Mouse (Mus musculus): ENCODE results near the gene Olfr157. TPM values are rescaled to one million over a fixed set of nuclear protein-coding genes. Genes with fewer than 3 reads are reported as not detected.

The Olfr157 gene
- total and polyA plus RNA-seq, 3 experiments, result 0.11 TPM; not detected in 2

GRCm38 (mm10) chr4:43854101-43854500 is 14.1 kb upstream of the Olfr157 start:
- no peak for TF ChIP-seq GATA2 (IDR thresholded peaks at IDR 0.05; ENCODE audit: borderline replicate concordance, low read depth, low read length)
- no peak for TF ChIP-seq POLR2AphosphoS5 (IDR thresholded peaks at IDR 0.05; ENCODE audit: insufficient replicate concordance, low read depth, low read length)
- no peak for TF ChIP-seq GATA1 (IDR thresholded peaks at IDR 0.05; ENCODE audit: borderline replicate concordance, low read length)
- no peak for TF ChIP-seq CTCF (IDR thresholded peaks at IDR 0.05; ENCODE audit: low read depth, low read length)
- TF ChIP-seq TAL1 (conservative IDR thresholded peaks at IDR 0.05; ENCODE audit: low read depth, low read length), result no peak
- ATAC-seq (ENCODE audit: extremely low read depth, insufficient number of reproducible peaks, low FRiP score, poor library complexity, severe bottlenecking) (no peak), DNase-seq (ENCODE audit: low spot score) (no peak)
- Histone ChIP-seq H3K4me1 (ENCODE audit: insufficient read depth, low read depth, low read length) (no peaks in the 10 kb centered on the region), H3K4me3 (ENCODE audit: low read depth, low read length) (no peak overlapping the region), H3K27me3 (ENCODE audit: insufficient read depth, low read length) (peaks cover 11% of the 10 kb centered on the region), H3K36me3 (replicated peaks) (no peaks in the 10 kb centered on the region), H3K9me3 (replicated peaks) (no peaks in the 10 kb centered on the region)

GRCm38 (mm10) chr4:43851265-43851664 is 11.3 kb upstream of the Olfr157 start, which contains the start of gene Olfr155:
Olfr155 (plus strand) TSS chr4:43851565.
- peaks cover 11% of the 10 kb centered on the region for H3K27me3 ChIP-seq (ENCODE audit: insufficient read depth, low read length)
- no peak within 1 kb of the TSS for H3K4me3 ChIP-seq (ENCODE audit: low read depth, low read length)
- ATAC-seq (ENCODE audit: extremely low read depth, insufficient number of reproducible peaks, low FRiP score, poor library complexity, severe bottlenecking) (no peak), DNase-seq (ENCODE audit: low spot score) (no peak)
- no peaks in the 10 kb centered on the region for H3K9me3 ChIP-seq (replicated peaks)
- no peaks in the 10 kb centered on the region for H3K36me3 ChIP-seq (replicated peaks)
- no peaks in the 10 kb centered on the region for H3K4me1 ChIP-seq (ENCODE audit: insufficient read depth, low read depth, low read length)
- TF ChIP-seq GATA1 (IDR thresholded peaks at IDR 0.05; ENCODE audit: borderline replicate concordance, low read length), result no peak
- no peak for TF ChIP-seq POLR2AphosphoS5 (IDR thresholded peaks at IDR 0.05; ENCODE audit: insufficient replicate concordance, low read depth, low read length)

GRCm38 (mm10) chr4:43838326-43838725 is 1.7 kb downstream of the Olfr157 start:
- no peaks in the 10 kb centered on the region for H3K9me3 ChIP-seq (replicated peaks)
- H3K4me3 ChIP-seq (ENCODE audit: low read depth, low read length), result no peak overlapping the region
- no peaks in the 10 kb centered on the region for H3K4me1 ChIP-seq (ENCODE audit: insufficient read depth, low read depth, low read length)
- TF ChIP-seq POLR2AphosphoS5 (IDR thresholded peaks at IDR 0.05; ENCODE audit: insufficient replicate concordance, low read depth, low read length) (no peak), CTCF (IDR thresholded peaks at IDR 0.05; ENCODE audit: low read depth, low read length) (no peak), GATA1 (IDR thresholded peaks at IDR 0.05; ENCODE audit: borderline replicate concordance, low read length) (no peak), TAL1 (conservative IDR thresholded peaks at IDR 0.05; ENCODE audit: low read depth, low read length) (no peak), GATA2 (IDR thresholded peaks at IDR 0.05; ENCODE audit: borderline replicate concordance, low read depth, low read length) (no peak)
- ATAC-seq (ENCODE audit: extremely low read depth, insufficient number of reproducible peaks, low FRiP score, poor library complexity, severe bottlenecking), result no peak
- no peak for DNase-seq (ENCODE audit: low spot score)
- peaks cover 2% of the 10 kb centered on the region for H3K27me3 ChIP-seq (ENCODE audit: insufficient read depth, low read length)
- H3K36me3 ChIP-seq (replicated peaks), result no peaks in the 10 kb centered on the region

DNA sequence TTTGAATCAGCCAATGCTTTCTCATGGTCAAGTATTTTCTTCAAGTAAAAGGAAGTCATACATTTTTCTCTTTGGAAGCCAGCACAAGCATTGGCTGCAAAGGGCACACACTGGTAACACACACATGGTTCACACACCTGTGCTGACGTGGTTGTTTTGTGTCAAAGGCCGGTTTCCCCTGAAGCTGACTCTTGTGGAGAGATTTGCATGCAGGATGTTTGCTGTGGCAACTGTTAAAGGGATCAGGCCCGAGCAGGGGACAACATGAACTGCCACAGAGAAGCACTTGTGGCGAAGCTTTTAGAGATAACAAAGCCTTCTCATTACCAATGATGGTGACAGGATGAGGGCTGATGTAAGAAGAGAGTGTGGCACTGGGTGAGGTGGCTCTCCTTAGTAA is 5.3 kb downstream of the Olfr157 start:
- Histone ChIP-seq H3K27me3 (ENCODE audit: insufficient read depth, low read length) (no peaks in the 10 kb centered on the region; the same call in none of the 2 replicates), H3K9me3 (replicated peaks) (no peaks in the 10 kb centered on the region), H3K4me1 (ENCODE audit: insufficient read depth, low read depth, low read length) (no peaks in the 10 kb centered on the region), H3K36me3 (replicated peaks) (no peaks in the 10 kb centered on the region), H3K4me3 (ENCODE audit: low read depth, low read length) (no peak overlapping the region)
- ATAC-seq (ENCODE audit: extremely low read depth, insufficient number of reproducible peaks, low FRiP score, poor library complexity, severe bottlenecking), result no peak
- TF ChIP-seq GATA1 (IDR thresholded peaks at IDR 0.05; ENCODE audit: borderline replicate concordance, low read length) (no peak), CTCF (IDR thresholded peaks at IDR 0.05; ENCODE audit: low read depth, low read length) (no peak), GATA2 (IDR thresholded peaks at IDR 0.05; ENCODE audit: borderline replicate concordance, low read depth, low read length) (no peak), POLR2AphosphoS5 (IDR thresholded peaks at IDR 0.05; ENCODE audit: insufficient replicate concordance, low read depth, low read length) (no peak)
- DNase-seq (ENCODE audit: low spot score), result no peak

GRCm38 (mm10) chr4:43833752-43834151 is 6.2 kb downstream of the Olfr157 start:
- no peaks in the 10 kb centered on the region; the same call in 1 of the 2 replicates for H3K27me3 ChIP-seq (ENCODE audit: insufficient read depth, low read length)
- TF ChIP-seq POLR2AphosphoS5 (IDR thresholded peaks at IDR 0.05; ENCODE audit: insufficient replicate concordance, low read depth, low read length) (no peak), CTCF (IDR thresholded peaks at IDR 0.05; ENCODE audit: low read depth, low read length) (no peak), TAL1 (conservative IDR thresholded peaks at IDR 0.05; ENCODE audit: low read depth, low read length) (no peak), GATA2 (IDR thresholded peaks at IDR 0.05; ENCODE audit: borderline replicate concordance, low read depth, low read length) (no peak), GATA1 (IDR thresholded peaks at IDR 0.05; ENCODE audit: borderline replicate concordance, low read length) (no peak)
- no peaks in the 10 kb centered on the region for H3K4me1 ChIP-seq (ENCODE audit: insufficient read depth, low read depth, low read length)
- ATAC-seq (ENCODE audit: extremely low read depth, insufficient number of reproducible peaks, low FRiP score, poor library complexity, severe bottlenecking), result no peak
- H3K4me3 ChIP-seq (ENCODE audit: low read depth, low read length), result no peak overlapping the region
- no peaks in the 10 kb centered on the region for H3K36me3 ChIP-seq (replicated peaks)
- no peak for DNase-seq (ENCODE audit: low spot score)
- H3K9me3 ChIP-seq (replicated peaks), result no peaks in the 10 kb centered on the region

- Histone ChIP-seq H3K4me1 (ENCODE audit: insufficient read depth, low read depth, low read length) (no peaks in the 10 kb centered on the region), H3K27me3 (ENCODE audit: insufficient read depth, low read length) (no peaks in the 10 kb centered on the region), H3K36me3 (replicated peaks) (no peaks in the 10 kb centered on the region), H3K9me3 (replicated peaks) (no peaks in the 10 kb centered on the region), H3K4me3 (ENCODE audit: low read depth, low read length) (no peak overlapping the region)
- no peak for TF ChIP-seq POLR2AphosphoS5 (IDR thresholded peaks at IDR 0.05; ENCODE audit: insufficient replicate concordance, low read depth, low read length)
- no peak for TF ChIP-seq GATA1 (IDR thresholded peaks at IDR 0.05; ENCODE audit: borderline replicate concordance, low read length)
- TF ChIP-seq GATA2 (IDR thresholded peaks at IDR 0.05; ENCODE audit: borderline replicate concordance, low read depth, low read length), result no peak
- TF ChIP-seq CTCF (IDR thresholded peaks at IDR 0.05; ENCODE audit: low read depth, low read length), result no peak
- no peak for TF ChIP-seq TAL1 (conservative IDR thresholded peaks at IDR 0.05; ENCODE audit: low read depth, low read length)
- DNase-seq (ENCODE audit: low spot score) (no peak), ATAC-seq (ENCODE audit: extremely low read depth, insufficient number of reproducible peaks, low FRiP score, poor library complexity, severe bottlenecking) (no peak)
Observed at GRCm38 (mm10) chr4:43832031-43832430, 8.0 kb downstream of the Olfr157 start.

DNA sequence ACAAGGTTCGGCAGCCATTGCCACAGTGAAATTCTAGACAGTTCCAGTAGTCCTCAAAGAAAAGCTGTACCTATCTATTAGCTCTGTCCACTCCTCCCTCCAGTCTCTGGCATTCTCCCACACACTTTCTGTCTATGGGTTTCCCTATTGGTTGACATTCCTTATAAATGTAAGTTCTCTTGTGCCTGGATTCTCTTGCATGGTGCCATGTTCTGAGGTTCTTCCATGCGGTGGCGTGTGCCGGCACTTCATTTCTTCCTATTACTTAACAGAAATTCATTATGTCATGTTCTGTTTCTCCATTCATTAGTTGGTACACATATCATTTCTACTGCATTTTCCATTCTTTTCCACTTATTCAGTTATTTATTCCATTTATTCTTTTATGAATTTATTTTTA is 11.2 kb downstream of the Olfr157 start:
- no peaks in the 10 kb centered on the region for H3K27me3 ChIP-seq (ENCODE audit: insufficient read depth, low read length)

More for the DNA sequence above, 11.2 kb downstream of the Olfr157 start:
- ATAC-seq (ENCODE audit: extremely low read depth, insufficient number of reproducible peaks, low FRiP score, poor library complexity, severe bottlenecking), result no peak
- no peaks in the 10 kb centered on the region for H3K4me1 ChIP-seq (ENCODE audit: insufficient read depth, low read depth, low read length)
- H3K9me3 ChIP-seq (replicated peaks), result no peaks in the 10 kb centered on the region
- no peak overlapping the region for H3K4me3 ChIP-seq (ENCODE audit: low read depth, low read length)
- DNase-seq (ENCODE audit: low spot score), result no peak
- no peaks in the 10 kb centered on the region for H3K36me3 ChIP-seq (replicated peaks)
- TF ChIP-seq POLR2AphosphoS5 (IDR thresholded peaks at IDR 0.05; ENCODE audit: insufficient replicate concordance, low read depth, low read length) (no peak), GATA2 (IDR thresholded peaks at IDR 0.05; ENCODE audit: borderline replicate concordance, low read depth, low read length) (no peak), CTCF (IDR thresholded peaks at IDR 0.05; ENCODE audit: low read depth, low read length) (no peak), GATA1 (IDR thresholded peaks at IDR 0.05; ENCODE audit: borderline replicate concordance, low read length) (no peak), TAL1 (conservative IDR thresholded peaks at IDR 0.05; ENCODE audit: low read depth, low read length) (no peak)

Measured in G1E (cell line).